ENCODE assay signal across 8 mouse cellular contexts in the genomic region with DNA sequence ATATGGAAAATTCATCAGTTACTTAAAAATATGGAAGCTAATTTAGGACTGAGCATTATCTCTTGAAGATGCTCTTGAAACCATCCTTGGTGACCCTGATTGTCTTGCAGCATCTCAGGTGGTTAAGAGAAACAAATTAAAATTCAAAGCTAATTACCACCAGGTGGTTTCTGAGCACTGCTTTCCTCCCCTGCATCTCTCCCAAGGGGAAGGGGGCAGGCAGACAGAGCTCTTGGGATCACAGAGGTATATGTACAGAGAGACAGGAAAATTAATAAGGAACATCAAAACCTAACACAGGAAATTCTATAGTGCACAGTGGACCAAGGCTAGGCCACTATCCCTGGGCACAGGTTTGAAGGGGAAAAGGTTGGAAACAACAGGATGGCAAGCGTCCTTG. TPM values are rescaled to one million over a fixed set of nuclear protein-coding genes. Genes with fewer than 3 reads are reported as not detected.
A peak's percentile ranks its signal among the peaks of the same experiment; 100 is the strongest.
DNase-seq lines count a peak whose midpoint lies in the region; ATAC-seq and TF ChIP-seq lines count a peak whose summit lies in the region.

No protein-coding gene starts in this region.

- H3K9ac ChIP-seq in intestine, embryonic 14.5 days (ENCODE audit: low read length) = peak overlapping the region; percentile 45
- H3K9ac ChIP-seq in midbrain, postnatal 0 days (replicated peaks; ENCODE audit: low read length, poor library complexity, severe bottlenecking) = peak overlapping the region; percentile 62

- no peak for TF ChIP-seq POLR2A in cerebellum, adult 2 months (IDR thresholded peaks at IDR 0.05; ENCODE audit: borderline replicate concordance, insufficient read depth, low read length)
- TF ChIP-seq POLR2A in spleen, adult 2 months (IDR thresholded peaks at IDR 0.05; ENCODE audit: low read depth, low read length) = no peak

- peak overlapping the region; percentile 78 for H3K4me3 ChIP-seq in cerebellum, adult 2 months (replicated peaks; ENCODE audit: insufficient read depth, low read depth, low read length)
- peak overlapping the region; percentile 17; the same call in 1 of the 2 replicates for H3K4me3 ChIP-seq in spleen, adult 2 months (ENCODE audit: extremely low read depth, insufficient read depth, insufficient read length)
- peak overlapping the region; percentile 63 for H3K4me3 ChIP-seq in intestine, embryonic 14.5 days (ENCODE audit: low read depth, low read length)
- peak overlapping the region; percentile 50 for H3K4me3 ChIP-seq in midbrain, postnatal 0 days (ENCODE audit: low read depth, low read length)

- DNase-seq in cerebellum, adult 2 months = peak in 1 of 2 experiments; percentile 5
- no peak for DNase-seq in cerebellum, adult 11 months
- no peak for DNase-seq in spleen, adult 2 months (ENCODE audit: low read depth in 1 of 2, low spot score in 2 of 2)
- DNase-seq in spleen, postnatal 36 days (ENCODE audit: low spot score in 2 of 2) = no peak
- DNase-seq in intestine, embryonic 14.5 days (ENCODE audit: low spot score) = no peak
- DNase-seq in midbrain, postnatal 0 days (ENCODE audit: low spot score) = no peak
- no peak for DNase-seq in urinary bladder, postnatal 25 days (ENCODE audit: low spot score)
- DNase-seq in left cerebral cortex, postnatal 4 days = no peak

- H3K27me3 ChIP-seq in cerebellum, adult 2 months (ENCODE audit: control insufficient read depth, insufficient read depth, low read length) = no peaks in the 10 kb centered on the region
- no peaks in the 10 kb centered on the region for H3K27me3 ChIP-seq in spleen, adult 2 months (ENCODE audit: control insufficient read depth, insufficient read depth, low read length)
- H3K27me3 ChIP-seq in intestine, embryonic 14.5 days (replicated peaks; ENCODE audit: control insufficient read depth, insufficient read depth, low read length) = no peaks in the 10 kb centered on the region
- H3K27me3 ChIP-seq in midbrain, postnatal 0 days (ENCODE audit: insufficient read depth, low read length) = no peaks in the 10 kb centered on the region

- no peaks in the 10 kb centered on the region for H3K4me1 ChIP-seq in cerebellum, adult 2 months (ENCODE audit: control insufficient read depth, insufficient read depth, low read length)
- no peaks in the 10 kb centered on the region; the same call in 1 of the 2 replicates for H3K4me1 ChIP-seq in spleen, adult 2 months (ENCODE audit: control insufficient read depth, insufficient read depth, insufficient read length)
- H3K4me1 ChIP-seq in intestine, embryonic 14.5 days (replicated peaks; ENCODE audit: control insufficient read depth, insufficient read depth, low read length) = 0 out of 2 replicates have a peak, but pooled peaks cover 5% of the 10 kb centered on the region
- peaks cover 3% of the 10 kb centered on the region; the same call in 1 of the 2 replicates for H3K4me1 ChIP-seq in midbrain, postnatal 0 days (ENCODE audit: insufficient read depth, low read length)

- H3K27ac ChIP-seq in cerebellum, adult 2 months (ENCODE audit: insufficient read depth, low read length) = no peak overlapping the region
- H3K27ac ChIP-seq in spleen, adult 2 months (ENCODE audit: insufficient read depth, low read length) = no peak overlapping the region
- peak overlapping the region; percentile 24 for H3K27ac ChIP-seq in intestine, embryonic 14.5 days (ENCODE audit: low read depth)
- H3K27ac ChIP-seq in midbrain, postnatal 0 days (ENCODE audit: low read depth, low read length) = no peak overlapping the region

- WGBS in cerebellum, adult 2 months = 68% methylated on average over 1 of the region's 1 CpGs
- WGBS in spleen, adult 2 months = 70% methylated on average over 1 of the region's 1 CpGs
- 64% methylated on average over 1 of the region's 1 CpGs for WGBS in intestine, embryonic 14.5 days
- 60% methylated on average over 1 of the region's 1 CpGs for WGBS in midbrain, postnatal 0 days

- peak overlapping the region; percentile 71 for H3K4me2 ChIP-seq in intestine, embryonic 14.5 days (ENCODE audit: low read length)
- H3K4me2 ChIP-seq in midbrain, postnatal 0 days (ENCODE audit: low read depth, low read length, poor library complexity, severe bottlenecking) = peak overlapping the region; percentile 59

- no peak; the same call in 1 of the 2 replicates for ATAC-seq in intestine, embryonic 14.5 days (replicated peaks; ENCODE audit: low FRiP score, low TSS enrichment, low read depth)
- peak; percentile 5; the same call in 1 of the 2 replicates for ATAC-seq in midbrain, postnatal 0 days (ENCODE audit: low FRiP score)

- no peaks in the 10 kb centered on the region for H3K9me3 ChIP-seq in intestine, embryonic 14.5 days (ENCODE audit: control insufficient read depth, low read length)
- no peaks in the 10 kb centered on the region for H3K9me3 ChIP-seq in midbrain, postnatal 0 days (ENCODE audit: low read length)

- TF ChIP-seq CTCF in cerebellum, adult 2 months (IDR thresholded peaks at IDR 0.05; ENCODE audit: borderline replicate concordance, insufficient read depth, low read depth, low read length) = no peak
- no peak for TF ChIP-seq CTCF in spleen, adult 2 months (IDR thresholded peaks at IDR 0.05; ENCODE audit: extremely low read depth, insufficient read depth, insufficient read length, insufficient replicate concordance)
- no peak for TF ChIP-seq CTCF in midbrain, postnatal 0 days (IDR thresholded peaks at IDR 0.05)

- intact Hi-C loops in left cerebral cortex, postnatal 4 days (cut with DNase I) = no loop called here

- H3K36me3 ChIP-seq in spleen, adult 2 months (ENCODE audit: control insufficient read depth, insufficient read depth, low read length) = no peaks in the 10 kb centered on the region
- no peaks in the 10 kb centered on the region for H3K36me3 ChIP-seq in intestine, embryonic 14.5 days (ENCODE audit: control insufficient read depth, insufficient read depth, low read length)
- no peaks in the 10 kb centered on the region for H3K36me3 ChIP-seq in midbrain, postnatal 0 days (ENCODE audit: insufficient read depth, low read length)

RNA-seq across cellular contexts. Expression of gene Zfp595, which starts 0.5 kb away (rescaled TPM):
- 2.3 and 2.4 TPM in 2 replicates for polyA plus RNA-seq in cerebellum, adult 2 months (2012; rRNA removed)
- polyA plus RNA-seq in spleen, adult 2 months (2012; rRNA removed) = 0.62 and 0.77 TPM in 2 replicates
- polyA plus RNA-seq in intestine, embryonic 14.5 days (2014; fragmentation: Nextera tagmentation; extraction: Ambion mirVana) = 2.9 and 3.5 TPM in 2 replicates
- total RNA-seq in midbrain, postnatal 0 days (2014; rRNA removed) = 2.5 and 2.6 TPM in 2 replicates
- polyA plus RNA-seq in midbrain, postnatal 0 days (2015; fragmentation: Nextera tagmentation; extraction: Ambion mirVana) = 0.48 and 0.60 TPM in 2 replicates
- 1 to 10 TPM; 2.9 to 3.3 TPM for total RNA-seq in left cerebral cortex, postnatal 4 days (2021)

RNA-seq across cellular contexts. Expression of gene Zfp457, which starts 26.6 kb away (rescaled TPM):
- polyA plus RNA-seq in cerebellum, adult 2 months (2012; rRNA removed) = 2.9 and 3.4 TPM in 2 replicates
- 0.90 and 1.1 TPM in 2 replicates for polyA plus RNA-seq in spleen, adult 2 months (2012; rRNA removed)
- 0.70 and 0.90 TPM in 2 replicates for polyA plus RNA-seq in intestine, embryonic 14.5 days (2014; fragmentation: Nextera tagmentation; extraction: Ambion mirVana)
- 1.3 and 2.8 TPM in 2 replicates for total RNA-seq in midbrain, postnatal 0 days (2014; rRNA removed)
- 0.44 and 0.49 TPM in 2 replicates for polyA plus RNA-seq in midbrain, postnatal 0 days (2015; fragmentation: Nextera tagmentation; extraction: Ambion mirVana)
- total RNA-seq in left cerebral cortex, postnatal 4 days (2021) = 1 to 10 TPM; 3.3 to 3.8 TPM

RNA-seq across cellular contexts. Expression of gene Gm28044, which starts 27.5 kb away (rescaled TPM):
- polyA plus RNA-seq in cerebellum, adult 2 months (2012; rRNA removed) = 0.43 TPM in 1 of 2 replicates, not detected in the other
- not detected in 2 replicates for polyA plus RNA-seq in spleen, adult 2 months (2012; rRNA removed)
- not detected in 2 replicates for polyA plus RNA-seq in intestine, embryonic 14.5 days (2014; fragmentation: Nextera tagmentation; extraction: Ambion mirVana)
- not detected in 2 replicates for total RNA-seq in midbrain, postnatal 0 days (2014; rRNA removed)
- not detected in 2 replicates for polyA plus RNA-seq in midbrain, postnatal 0 days (2015; fragmentation: Nextera tagmentation; extraction: Ambion mirVana)
- not detected for total RNA-seq in left cerebral cortex, postnatal 4 days (2021)

RNA-seq across cellular contexts. Expression of gene Zfp953, which starts 27.5 kb away (rescaled TPM):
- 0.44 and 0.59 TPM in 2 replicates for polyA plus RNA-seq in cerebellum, adult 2 months (2012; rRNA removed)
- 0.14 and 0.32 TPM in 2 replicates for polyA plus RNA-seq in spleen, adult 2 months (2012; rRNA removed)
- polyA plus RNA-seq in intestine, embryonic 14.5 days (2014; fragmentation: Nextera tagmentation; extraction: Ambion mirVana) = 1.0 and 1.8 TPM in 2 replicates
- 0.71 and 1.3 TPM in 2 replicates for total RNA-seq in midbrain, postnatal 0 days (2014; rRNA removed)
- polyA plus RNA-seq in midbrain, postnatal 0 days (2015; fragmentation: Nextera tagmentation; extraction: Ambion mirVana) = 0.13 and 0.22 TPM in 2 replicates
- total RNA-seq in left cerebral cortex, postnatal 4 days (2021) = 1 to 10 TPM in 1 of 2 experiments, under 1 TPM in 1; 0.58 to 1.1 TPM

RNA-seq across cellular contexts. Expression of gene Gm28041, which starts 42.7 kb away (rescaled TPM):
- polyA plus RNA-seq in cerebellum, adult 2 months (2012; rRNA removed) = not detected in 2 replicates
- polyA plus RNA-seq in spleen, adult 2 months (2012; rRNA removed) = 0.20 and 0.26 TPM in 2 replicates
- polyA plus RNA-seq in intestine, embryonic 14.5 days (2014; fragmentation: Nextera tagmentation; extraction: Ambion mirVana) = 0.34 and 0.54 TPM in 2 replicates
- 2.9 TPM in 1 of 2 replicates, not detected in the other for total RNA-seq in midbrain, postnatal 0 days (2014; rRNA removed)
- polyA plus RNA-seq in midbrain, postnatal 0 days (2015; fragmentation: Nextera tagmentation; extraction: Ambion mirVana) = not detected in 2 replicates
- not detected for total RNA-seq in left cerebral cortex, postnatal 4 days (2021)

Comparison
In these comparisons a context has a peak if more than half of its experiments do, and no peak if none do; other contexts are left out.
1. H3K4me3 ChIP-seq: peak in every context shown above with its lines; median percentile 78 in cerebellum, adult 2 months; 63 in intestine, embryonic 14.5 days; 50 in midbrain, postnatal 0 days; 17 in spleen, adult 2 months.